Mouse (Mus musculus): ENCODE data around the gene Nek4.

The Nek4 gene

DNA sequence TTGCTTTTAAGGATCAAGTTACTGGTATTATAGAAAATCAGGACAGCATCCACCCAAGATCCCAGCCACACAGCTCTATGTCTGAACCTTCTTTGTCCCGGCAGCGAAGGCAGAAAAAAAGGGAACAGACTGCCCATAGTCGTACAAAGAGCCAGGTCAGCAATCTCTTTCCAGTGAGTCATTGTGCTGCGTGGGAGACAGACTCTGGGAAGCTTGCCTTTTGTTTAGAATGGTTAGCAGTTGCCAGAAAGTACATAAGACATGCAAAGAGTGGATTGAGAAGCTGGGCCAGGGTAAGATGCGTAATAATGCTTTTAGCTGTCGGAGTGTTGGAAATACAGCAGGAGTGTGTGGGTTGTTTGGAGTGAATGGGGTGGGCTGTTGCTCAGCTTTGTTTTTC is 23.0 kb downstream of the Nek4 start:
- DNase-seq: no peak

DNA sequence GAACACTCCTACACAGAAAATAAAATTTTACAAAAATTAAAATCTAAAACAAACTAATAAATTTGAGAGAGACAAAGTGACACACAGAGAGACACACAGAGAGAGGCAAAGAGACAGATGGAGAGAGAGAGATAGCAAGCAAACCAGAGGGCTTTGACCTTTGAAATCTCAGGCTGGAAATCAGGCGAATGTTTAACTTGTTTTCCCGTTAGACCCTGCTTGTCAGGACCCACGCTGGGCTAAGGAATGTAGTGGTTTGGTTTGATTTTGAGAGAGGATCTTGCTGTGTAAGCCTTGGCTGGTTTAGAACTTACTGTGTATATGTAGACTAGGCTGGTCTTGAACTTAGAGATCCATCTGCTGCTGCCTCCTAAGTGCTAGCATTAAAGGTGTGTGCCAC is 25.0 kb downstream of the Nek4 start:
- no peak for DNase-seq

DNA sequence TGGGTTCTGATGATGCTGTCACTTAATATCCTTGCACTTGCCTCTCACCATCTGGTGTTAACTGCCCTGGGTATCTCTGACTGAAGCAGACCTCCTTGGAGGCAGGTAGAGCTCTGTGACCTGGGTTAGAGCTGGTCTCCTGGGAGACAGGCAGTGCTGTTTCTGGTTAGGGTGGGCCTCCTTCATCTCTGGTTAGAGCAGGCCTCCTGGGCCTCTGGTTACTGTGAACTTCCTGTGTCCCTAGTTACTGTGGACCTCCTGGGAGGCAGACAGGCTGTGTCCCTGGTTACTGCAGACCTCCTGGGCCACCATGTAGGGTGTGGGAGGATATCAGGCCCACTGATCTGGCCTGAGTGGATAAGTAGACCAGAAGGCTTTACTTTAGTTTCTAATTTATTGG is 45.2 kb downstream of the Nek4 start:
- DNase-seq: no peak

DNA sequence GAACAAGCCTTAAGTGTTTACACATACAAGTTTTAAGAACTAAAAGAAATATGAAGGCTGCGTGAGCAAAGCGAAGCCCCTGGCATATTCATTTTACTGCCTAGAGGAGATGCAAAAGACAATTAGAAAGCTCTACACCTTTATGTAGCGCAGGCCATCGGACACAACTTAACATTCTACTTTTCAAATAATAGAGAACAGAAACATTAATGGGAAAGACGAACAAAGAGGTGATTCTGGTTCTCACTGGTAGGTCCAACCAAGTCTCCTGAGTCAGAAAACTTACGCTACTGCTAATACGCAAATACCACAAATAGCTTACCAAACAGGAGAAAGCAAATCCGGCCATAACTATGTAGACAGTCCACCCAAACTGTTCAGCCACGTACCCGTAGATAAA is 49.2 kb downstream of the Nek4 start:
- no peak for DNase-seq

DNA sequence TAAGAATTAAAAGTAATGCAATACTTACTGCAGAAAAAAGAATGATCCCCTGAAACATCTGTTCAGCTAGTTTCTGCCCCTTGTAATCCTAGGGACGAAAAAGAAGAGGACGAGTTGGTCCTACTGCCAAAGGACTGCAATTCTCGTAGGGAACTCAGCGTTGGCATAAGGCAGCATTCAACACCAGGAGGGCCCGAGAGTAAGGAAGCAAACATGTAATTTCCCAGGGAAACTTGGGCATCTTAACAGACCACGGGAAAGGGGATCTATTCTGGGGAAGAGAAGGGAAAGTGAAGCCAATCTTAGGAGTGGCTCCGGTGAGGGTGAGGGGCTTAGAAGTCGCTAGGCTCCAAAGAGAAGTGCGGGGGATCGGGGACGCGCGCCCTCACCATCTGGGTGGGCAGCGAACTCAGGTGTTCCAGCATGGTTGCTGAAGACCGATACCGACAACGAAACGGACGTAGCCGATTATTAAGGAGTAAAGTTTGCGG is 49.7 kb downstream of the Nek4 start:
- DNase-seq: no peak

DNA sequence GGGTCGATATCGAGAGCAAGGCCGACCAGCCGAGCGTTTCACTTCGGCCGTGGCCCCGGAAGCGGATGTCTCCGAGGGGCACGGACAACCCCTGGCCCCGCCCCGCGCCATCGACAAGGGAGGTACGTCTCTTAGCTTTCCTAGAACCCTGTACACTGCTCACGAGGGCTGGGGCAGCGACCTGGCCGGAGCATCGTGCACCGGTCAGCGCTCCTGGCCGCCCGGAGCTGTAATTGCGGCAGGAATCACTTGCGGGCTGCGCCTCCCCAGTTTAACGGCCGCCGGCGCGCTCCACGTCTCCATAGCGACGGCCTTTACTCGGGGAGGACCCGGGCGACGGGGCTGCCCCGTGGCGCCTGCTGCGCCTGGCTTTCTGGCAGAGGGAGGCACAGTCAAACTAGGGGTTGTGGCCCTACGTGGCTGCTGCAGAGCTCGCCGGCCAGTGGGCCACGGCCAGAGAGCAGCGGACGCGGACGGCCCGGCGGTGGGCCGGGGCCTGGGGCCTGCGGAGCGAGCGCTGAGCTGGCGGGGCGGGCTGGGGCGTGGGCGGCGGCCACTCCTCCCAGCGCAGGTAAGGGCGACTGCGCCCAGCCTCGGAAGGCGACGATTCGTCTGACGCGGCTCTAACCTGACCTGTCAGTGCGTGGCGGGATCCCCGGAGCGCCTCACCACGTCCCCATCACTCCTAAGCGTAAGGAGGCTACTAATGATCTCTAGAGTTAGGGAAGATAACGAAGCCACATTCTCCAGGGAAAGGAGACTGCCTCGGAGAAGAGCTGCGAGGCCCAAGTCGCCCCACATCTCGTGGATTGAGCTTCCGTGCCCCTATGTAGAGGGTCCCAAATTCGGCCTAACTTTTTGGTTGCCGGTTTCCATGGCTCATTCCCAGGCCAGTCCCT is 50.4 kb downstream of the Nek4 start, which contains the start of the genes Glt8d1 and Spcs1:
Gene Glt8d1 (plus strand): TSS at position 94 of the 899 bp plus-strand sequence.
Gene Spcs1 (minus strand): TSS at position 366 of the 899 bp plus-strand sequence.
- peak; percentile 82 for DNase-seq

DNA sequence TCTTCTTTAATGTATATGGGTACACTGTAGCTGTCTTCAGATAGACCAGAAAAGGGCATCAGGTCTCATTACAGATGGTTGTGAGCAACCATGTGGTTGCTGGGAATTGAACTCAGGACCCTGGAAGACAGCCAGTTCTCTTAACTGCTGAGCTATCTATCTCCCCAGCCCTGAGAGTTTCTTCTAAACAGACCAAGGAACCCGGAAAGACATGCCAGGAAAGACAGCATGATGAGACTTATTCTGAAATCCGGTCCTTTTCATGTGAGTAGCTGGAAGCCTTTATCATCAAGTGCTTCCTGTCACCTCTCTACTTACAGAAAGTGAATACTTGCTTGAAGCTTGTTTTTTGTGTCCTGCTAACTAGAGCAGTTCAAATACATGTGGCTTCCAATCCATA is 53.4 kb downstream of the Nek4 start:
- DNase-seq: no peak

DNA sequence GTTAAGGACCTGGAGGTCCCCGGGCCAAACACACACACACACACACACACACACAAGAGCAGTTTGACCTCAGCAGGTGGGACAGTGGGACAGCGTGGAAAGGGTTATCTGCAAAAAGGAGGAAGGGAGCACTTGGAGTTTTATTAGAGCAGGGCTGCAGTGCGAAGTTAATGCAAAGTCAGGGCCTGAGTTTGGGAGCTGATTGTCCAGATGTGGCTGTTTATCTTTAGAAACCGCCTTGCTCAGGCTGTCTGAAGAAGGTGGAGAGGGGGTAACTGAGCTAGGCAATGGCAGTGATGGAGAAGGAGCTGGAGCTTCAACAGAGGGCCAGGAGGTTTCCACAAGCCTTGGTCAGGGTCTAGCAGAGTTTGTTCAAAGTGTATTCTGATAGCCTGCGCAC is 55.6 kb downstream of the Nek4 start:
- DNase-seq: no peak

DNA sequence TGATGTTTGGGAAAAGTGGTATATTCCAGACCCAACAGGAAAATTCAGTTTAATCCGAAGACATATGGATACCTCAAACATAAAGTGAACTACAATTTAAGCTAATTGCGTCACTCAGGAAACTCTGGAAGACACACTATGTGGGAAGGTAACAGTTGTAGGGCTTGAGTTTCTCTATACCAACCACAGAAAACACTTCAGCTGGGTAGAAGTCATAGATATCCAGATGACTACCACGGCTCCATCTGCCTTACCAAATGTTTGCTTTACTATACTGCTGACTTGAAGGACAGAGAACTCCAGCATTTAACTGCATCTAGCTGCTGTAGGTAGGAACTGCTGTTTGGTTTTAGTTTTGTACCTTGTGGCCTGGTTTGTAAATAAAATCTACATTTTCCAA is 60.4 kb downstream of the Nek4 start:
- DNase-seq: no peak

DNA sequence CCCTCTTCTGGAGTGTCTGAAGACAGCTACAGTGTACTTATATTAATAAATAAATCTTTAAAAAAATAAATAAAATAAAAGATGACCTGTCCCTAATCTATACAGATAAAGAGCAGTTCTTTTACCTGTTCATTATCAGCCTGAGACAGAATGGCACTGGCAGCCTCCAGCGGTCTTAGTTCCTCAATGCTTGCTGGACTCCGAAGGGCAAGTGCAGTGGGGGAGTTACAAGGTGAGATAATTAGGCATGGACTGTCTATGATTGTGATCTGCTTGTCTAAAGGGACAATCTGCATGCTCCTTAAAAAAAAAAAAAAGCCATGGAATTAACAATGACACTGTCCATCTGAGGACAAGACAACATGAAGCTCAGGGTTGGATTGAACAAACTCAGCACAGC is 62.8 kb downstream of the Nek4 start:
- DNase-seq: no peak

DNA sequence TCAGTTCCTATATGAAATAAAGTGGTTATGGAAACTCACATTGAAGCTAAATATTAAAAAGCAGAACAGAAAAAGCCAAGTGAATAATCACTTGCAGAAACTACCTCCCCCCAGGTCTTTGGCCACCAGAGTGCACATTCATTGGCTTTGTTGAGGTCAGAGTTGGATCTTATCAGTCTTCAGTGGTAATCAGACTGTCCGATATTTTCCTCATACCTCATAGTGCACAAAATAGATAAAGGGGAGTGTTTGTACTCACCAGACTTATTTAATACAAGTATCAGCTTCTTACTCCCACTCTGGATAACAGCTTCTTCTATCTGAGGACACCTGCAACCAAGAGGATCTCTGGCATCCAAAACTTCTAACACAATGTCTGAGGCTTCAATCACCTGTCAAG is 64.9 kb downstream of the Nek4 start:
- DNase-seq: no peak

DNA sequence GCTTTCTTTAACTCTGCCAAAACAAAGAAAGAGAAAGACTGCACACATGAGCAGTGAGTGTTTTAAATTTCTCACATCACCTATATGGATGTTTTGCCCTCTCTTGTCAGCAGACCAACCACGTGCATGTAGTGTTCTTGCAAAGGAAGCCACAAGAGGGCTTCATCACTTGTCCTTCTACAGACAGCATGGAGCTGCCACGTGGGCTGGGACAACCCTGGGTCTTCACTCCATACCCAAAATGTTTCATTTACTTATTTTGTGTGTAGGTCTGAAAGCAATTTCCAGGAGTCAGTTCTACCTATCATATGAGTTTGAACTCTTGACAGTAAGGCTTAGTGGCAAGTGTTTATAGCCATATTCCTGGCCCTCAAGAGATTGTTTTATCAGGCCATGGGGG is 66.7 kb downstream of the Nek4 start:
- DNase-seq: no peak

DNA sequence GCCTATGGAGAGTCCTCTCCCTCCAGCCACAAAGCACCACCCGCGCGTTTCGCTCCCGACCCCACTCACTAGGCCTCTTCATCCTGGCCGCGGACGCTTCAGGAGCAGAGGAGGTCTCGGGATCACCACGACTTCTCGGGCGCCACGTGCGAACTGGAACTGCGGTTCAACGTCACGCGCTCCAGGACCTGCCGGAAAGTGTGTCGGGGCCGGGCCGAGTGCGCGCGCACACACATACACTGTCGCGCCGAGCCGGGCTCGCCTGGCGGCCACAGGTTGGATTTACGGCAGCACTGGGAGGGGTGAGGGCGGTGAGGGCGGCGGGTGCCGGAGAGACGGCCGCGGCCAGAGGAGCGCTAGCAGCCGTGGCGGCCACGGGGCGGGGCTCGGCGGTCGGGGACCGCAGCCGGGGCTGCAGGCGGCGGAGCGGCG is 67.7 kb downstream of the Nek4 start, which contains the start of the genes Pbrm1 and Gnl3:
Gene Pbrm1 (plus strand): TSS at position 279 of the 432 bp plus-strand sequence.
Gene Gnl3 (minus strand): TSS at position 293 of the 432 bp plus-strand sequence.
- peak; percentile 96 for DNase-seq

DNA sequence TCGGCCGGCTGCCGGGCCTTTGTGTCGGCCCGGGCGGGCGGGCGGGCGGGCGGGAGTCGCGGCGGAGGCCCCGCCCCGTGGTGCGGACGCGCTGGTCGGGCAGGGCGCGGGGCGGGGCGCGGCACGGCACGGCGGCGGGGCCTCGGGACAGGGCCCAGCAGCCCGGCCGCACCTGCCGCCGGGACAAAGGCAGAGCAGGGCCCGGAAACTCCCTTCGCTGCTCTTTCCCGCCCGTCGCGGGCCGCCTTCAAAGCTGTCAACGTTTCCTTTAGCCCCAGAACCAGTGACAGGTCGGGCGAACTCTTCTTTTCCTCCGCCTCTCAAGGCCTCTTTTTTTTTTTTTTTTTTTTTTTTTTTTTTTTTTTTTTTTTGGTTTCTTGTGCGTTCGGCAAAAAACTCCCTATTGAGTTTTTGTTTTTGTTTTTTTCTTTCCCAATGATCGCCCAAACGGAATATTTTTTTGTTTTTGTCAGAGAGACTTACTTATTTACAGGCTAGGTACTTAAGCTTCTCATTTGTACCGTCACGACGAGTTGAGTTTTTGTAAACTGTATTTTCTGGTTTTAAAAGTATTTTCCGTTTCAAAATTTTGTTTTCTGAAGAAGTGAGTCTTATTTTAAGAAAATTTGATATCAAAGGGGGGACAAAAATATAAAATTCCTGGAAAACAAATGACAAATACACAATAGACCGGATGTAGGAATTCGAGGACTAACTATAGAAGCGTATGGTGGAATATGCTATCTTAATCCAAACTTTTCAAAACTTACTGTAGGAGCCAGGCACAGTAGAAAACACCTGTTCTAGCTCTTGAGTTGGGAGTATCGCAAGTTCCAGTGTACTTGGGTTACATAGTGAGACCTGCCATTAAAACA is 68.4 kb downstream of the Nek4 start:
- no peak for DNase-seq

DNA sequence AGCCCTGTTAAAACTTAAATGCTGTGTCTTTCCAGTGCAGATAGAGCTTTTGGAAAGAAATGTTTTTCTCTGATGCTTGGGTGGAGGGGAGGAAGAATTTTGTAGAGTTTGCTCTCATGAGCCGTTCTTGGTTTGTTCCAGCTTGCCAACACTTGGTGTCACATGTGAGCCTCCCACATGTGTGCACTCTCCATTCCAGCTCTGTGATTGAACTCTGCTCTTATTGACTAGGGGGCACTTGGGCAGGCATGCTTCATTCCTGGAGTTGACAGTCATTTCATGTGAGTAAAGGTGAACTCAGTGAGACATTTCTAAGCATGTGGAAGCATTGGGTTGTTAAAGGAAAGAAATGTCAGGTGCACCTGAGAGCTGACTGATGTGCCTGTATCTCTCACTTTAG is 71.4 kb downstream of the Nek4 start:
- no peak for DNase-seq

DNA sequence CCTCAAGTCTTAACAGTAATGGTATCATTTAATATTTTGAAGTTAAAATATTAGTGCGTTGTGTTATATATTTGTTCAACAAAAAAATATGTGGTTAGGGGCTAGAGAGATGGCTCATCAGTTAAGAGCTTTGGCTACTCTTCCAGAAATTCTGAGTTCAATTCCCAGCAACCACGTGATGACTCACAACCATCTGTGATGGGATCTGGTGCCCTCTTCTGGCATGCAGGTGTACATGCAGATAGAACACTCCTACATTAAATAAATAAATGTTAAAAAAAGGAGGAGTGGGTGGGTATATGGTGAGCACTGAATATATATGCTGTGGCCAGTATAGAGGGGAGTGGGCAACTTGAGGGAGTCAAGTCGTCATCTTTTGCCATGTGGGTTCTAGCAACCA is 74.6 kb downstream of the Nek4 start:
- DNase-seq: no peak

All from cerebellum, adult 8-10 months (tissue).